Mouse (Mus musculus): ENCODE measurements at regions not wholly inside any gene's neighbourhood (a gene's known extent, or its start where the extent isn't known, plus 50 kb on each side); places are given as distances from the start of the nearest gene placed in this dataset.
A peak's percentile ranks its signal among the peaks of the same experiment; 100 is the strongest.

DNA sequence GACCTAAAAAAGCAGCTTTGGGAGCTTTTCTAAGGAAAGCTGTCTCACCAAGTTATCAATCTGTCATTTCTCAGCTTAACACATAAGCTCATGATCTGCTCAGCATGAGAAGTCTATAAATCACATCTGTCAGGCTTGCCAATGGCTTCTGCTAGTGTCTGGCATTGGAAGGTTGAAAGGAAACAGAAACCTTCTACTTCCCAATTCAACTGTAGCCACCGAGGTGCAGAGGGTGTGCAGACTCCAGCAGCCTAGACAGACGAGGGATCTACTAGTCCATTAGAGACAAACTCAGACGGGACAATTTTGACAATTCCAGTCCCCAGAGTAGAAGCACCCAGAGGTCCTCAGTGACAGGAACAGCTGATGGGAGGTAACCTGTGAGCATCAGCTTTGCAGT, 103.0 kb downstream of the Nab1 start:
- no peak for DNase-seq (ENCODE audit: low read depth, low spot score)

DNA sequence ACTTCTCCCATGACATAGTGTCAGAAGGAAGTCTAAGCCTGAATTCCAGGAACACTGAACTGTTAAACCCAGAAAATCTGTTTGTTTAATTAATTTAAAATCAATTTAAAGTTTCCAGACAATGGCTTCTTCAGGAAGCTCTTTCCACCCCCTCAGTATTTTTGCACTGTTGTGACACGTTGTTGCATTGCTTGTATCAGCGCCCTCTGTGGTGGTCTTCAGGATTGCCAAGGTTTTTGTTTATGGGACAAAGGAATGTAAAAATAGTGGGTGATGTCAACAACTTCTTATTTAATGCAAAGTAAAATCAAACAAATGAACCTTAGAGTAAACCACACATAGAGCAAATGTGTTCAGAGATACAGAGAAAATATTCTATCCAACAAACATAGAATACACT, 107.5 kb downstream of the Nab1 start:
- no peak for DNase-seq (ENCODE audit: low read depth, low spot score)

DNA sequence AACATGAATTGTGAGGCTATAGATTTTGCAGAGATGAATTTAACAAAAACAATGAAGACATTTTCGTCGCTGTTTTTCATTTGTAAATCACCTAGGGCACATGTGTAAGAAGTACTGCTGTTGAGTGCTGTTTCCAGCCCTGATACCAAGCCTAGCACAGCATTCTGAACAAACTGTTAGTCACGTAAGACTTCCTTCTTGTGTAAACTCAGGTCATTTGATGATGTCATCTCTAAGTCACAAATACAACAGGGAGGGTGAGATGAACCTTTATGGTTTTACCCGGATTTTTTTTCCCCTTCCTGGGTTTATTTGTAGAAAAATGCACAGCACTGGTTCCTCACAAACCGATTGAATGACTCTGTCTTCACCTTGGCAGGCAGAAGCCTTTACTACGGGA, 111.6 kb downstream of the Nab1 start:
- DNase-seq (ENCODE audit: low read depth, low spot score), result peak; percentile 14

DNA sequence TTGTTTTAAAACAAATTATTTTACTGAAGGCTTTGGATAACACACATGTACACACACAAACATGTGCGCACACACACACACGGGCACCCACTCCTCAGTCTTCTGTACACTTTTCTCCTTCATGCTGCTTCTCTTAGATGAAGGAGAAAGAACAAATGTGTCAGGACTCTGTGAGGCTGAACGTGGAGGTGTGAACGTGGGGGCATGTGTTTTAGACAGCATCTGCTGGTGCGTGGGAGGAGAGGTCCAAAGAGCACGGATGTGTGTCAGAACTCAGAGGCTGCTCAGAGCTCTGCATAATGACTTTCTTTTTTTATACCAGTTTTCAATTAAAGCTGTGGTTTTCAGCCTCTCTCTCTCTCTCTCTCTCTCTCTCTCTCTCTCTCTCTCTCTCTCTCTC, 112.4 kb downstream of the Nab1 start:
- DNase-seq (ENCODE audit: low read depth, low spot score), result peak; percentile 84

DNA sequence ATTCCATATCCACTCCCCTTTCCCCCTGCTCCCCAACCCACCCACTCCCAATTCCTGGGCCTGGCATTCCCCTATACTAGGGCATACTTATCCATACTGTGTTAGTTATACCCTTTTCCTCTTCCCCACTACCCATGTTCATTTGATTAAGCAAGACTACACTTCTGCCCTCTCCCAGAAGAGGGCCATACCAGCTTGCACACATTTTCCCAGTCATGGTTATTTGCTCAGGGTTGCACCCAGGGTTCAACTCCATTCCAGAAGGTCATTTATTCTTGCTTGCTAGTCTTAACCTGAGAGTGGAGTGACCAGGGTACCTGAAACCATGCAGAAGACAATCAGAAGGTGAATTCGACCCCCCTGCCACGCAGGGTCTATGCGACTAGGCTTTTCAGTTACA, 113.4 kb downstream of the Nab1 start:
- DNase-seq (ENCODE audit: low read depth, low spot score), result no peak

DNA sequence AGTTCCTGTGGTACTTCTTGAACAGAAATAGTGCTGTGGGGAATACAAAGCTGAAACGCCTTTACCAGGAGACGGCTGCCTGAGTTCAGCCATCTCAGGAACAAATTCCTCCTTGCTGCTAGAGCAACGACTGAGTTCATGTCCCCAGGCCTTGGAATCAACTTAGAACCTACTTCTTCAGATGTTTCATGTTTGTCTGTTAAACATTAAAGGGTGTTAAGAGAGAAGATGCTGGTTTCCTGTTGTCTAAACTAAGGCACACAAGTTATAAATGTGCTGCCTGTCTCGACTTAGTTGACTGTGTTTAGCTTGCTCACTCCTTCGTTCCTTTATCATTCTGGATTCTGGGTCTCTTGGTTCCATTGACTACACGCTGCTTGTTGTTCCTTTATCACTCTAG, 125.2 kb downstream of the Nab1 start:
- no peak for DNase-seq (ENCODE audit: low read depth, low spot score)

DNA sequence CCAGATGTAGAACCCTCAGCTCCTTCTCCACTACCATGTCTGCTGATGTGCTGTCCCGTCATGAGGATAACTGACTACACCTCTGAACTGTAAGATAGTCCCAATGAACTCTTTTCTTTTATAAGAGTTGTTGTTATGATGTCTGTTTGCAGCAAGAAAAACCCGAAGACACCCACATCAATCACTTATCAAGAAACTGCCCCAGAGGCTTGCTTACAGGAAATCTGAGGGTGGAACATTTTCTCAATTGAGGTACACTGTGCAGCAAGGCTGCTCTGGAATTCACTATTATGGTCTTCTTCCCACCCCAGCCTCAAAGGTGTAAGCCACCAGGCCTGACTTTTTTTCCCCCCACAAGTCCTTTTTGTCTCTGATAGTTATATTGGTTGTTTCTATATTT, 125.8 kb downstream of the Nab1 start:
- no peak for DNase-seq (ENCODE audit: low read depth, low spot score)

DNA sequence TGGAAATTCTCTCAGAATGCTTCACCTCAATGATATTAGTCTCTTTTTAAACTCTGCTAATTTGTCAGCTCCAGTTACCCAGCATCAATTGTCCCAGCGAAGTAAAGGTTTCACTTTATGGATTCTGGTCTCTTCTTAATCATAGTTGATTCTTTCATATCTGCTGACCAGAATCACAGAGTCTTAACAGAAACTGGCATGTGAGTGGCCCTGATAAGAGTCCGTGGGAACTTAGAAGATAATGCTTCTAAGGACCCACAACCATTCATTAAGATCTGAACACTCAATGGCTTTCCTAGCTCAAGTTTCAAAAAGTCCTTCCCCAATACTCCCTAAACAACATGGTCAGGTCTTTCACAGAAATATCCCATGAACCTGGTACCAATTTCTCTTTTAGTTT, 126.7 kb downstream of the Nab1 start:
- no peak for DNase-seq (ENCODE audit: low read depth, low spot score)

DNA sequence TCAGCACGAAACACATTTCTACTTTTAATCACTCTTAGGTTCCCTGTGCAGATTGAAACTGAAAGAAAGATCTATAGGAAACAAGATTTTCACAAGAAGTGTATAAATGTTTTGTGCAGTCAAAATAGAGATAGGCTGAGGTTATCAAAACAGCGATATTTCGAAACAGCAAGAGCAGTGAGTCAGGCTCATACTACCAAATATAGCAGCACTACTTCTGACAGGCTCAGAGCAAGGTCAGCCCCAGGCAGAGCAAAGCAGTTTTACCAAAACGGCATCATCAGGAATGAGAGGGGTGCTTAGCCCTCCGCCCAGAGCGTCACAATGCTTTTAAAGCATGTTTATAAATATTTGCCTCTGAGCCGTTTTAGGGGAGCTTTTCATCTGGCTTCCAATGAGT, 133.4 kb upstream of the Gls start:
- peak; percentile 60 for DNase-seq (ENCODE audit: low read depth, low spot score)

DNA sequence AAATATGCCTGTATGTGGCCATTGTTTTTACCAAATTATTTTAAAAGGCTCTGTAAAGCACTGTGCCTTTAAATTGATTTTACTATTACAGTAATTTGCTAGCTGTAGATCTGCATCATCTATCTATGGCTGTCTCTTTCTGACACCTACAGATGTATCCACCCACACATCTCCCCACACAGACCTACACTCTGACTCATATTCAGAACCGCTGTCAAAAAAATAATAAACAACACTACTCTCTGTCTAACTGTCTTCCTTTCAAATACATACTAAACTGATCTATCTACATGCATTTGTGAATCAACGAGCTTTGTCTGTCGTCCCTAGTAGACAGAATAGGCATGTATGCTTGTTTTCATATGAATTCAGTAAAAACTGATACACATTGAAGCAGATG, 130.6 kb upstream of the Gls start:
- DNase-seq (ENCODE audit: low read depth, low spot score), result peak; percentile 43

DNA sequence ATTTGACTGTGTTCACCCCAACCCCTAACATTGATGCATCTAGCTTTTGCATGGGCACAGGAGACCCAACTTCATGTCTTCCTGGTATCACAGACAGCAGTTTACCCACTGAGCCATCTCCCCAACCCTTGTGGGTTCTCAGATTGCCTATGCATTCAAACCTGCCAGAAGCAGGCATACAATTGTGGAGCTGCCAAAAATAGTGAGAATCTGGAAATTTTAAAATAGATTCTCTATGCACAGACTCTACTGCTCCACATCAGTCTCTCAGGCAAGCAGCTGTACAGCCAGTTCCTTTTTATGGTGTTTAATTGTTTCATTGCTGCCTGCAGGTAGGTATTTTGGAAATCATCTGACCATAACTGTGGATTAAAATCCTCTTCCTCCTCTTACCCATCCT, 129.9 kb upstream of the Gls start:
- peak; percentile 67 for DNase-seq (ENCODE audit: low read depth, low spot score)

DNA sequence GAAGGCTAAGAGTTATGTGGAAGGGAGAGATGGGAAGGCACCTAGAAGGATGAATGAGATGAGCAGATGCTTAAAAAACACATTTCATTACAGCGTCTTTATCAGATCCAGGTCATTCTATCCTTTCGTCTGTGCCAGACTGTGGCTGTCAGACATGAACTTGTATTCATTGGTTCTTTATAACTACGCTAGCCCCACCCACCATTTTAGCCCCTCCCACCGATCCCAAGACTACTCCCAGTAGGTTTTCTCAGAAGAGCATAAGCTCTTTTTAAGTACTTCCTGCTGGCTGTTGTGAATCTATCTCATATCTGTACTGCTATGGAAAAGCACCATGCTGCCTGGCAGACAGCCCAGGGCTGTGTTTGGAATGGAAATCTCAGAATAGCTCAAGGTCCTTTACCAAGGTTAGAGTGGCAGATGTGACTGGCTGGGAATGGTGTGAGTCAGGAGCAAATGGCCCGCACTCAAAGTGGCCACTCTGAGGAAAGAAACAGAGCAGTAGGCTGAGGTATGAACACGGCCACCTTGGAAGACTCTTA, 121.1 kb upstream of the Gls start:
- DNase-seq (ENCODE audit: low read depth, low spot score), result peak; percentile 81

DNA sequence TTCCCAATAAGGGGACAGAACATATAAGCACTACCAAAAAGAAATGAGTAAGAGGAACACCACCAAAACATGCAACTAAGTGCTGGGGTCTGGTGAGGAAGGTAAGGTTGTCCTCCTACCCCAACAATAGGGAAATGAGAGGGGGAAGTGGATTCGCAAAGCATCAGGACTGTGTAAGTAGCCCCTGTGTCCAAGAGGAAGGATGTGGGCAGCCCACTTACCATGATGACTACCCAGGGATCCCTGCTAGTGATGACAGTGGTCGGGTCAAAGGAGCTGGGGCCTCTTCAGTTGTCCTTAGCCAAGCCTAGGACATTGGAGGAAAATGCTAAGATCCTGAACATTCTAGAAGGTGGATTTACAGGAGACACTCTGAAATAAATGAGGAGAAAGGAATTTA, 109.1 kb upstream of the Gls start:
- DNase-seq (ENCODE audit: low read depth, low spot score), result no peak

DNA sequence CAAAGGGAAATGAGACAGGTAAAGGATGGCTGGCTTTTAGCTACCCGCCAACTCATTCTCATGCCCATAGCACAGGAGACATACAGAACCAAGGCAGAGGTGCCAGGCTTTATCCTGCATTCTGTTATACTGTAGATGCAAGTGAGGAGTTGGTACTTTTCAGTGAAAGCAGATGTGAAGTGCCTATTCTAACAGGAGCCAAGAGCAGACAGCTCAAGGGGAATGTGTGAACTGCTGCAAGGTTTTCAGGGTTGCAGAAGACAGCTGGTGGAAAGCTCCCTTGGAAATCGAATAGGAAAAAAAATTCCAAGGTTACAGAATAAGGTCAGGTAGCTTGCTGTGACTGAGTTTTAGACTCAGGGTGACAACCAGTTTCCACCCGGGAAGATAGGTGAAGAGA, 105.7 kb upstream of the Gls start:
- peak; percentile 33 for DNase-seq (ENCODE audit: low read depth, low spot score)

DNA sequence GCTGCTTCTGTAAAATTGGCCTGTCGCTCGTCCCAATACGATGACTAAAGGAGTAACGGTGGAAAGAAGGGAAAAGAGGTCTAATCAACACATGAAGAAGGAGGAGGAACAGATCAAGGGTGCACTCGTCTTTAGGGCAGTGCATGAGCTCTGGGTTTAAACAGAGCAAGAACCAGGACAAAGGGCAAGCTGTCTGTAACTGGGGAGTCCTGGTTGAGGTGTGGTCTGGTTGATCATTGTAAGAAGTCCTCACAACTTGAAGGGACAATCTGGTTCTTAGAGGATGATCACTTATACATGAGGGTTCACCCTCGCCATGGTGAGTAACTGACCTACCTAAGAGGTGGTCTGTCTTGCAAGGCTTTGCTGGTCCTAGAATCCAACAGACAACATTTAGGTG, 105.2 kb upstream of the Gls start:
- DNase-seq (ENCODE audit: low read depth, low spot score), result no peak

DNA sequence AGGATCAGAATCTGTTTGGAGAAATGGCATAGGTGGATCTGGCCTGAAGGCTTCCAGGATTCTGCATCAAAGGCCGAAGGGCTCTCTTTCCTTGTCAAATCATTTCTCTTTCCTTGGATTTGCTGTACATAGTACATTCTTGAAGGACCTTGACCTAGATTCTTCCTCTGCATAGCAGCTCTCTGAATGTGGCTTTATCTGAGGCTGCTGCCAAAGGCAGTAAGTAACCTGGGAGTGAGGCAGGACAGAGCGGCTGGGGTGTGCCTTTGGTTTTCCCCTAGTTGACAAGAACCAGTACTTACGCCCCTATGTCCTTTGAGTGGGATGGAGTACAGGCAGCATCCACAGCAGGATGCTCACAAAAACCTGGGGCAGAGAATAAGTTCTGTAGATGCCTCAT, 103.7 kb upstream of the Gls start:
- DNase-seq (ENCODE audit: low read depth, low spot score), result peak; percentile 35

DNA sequence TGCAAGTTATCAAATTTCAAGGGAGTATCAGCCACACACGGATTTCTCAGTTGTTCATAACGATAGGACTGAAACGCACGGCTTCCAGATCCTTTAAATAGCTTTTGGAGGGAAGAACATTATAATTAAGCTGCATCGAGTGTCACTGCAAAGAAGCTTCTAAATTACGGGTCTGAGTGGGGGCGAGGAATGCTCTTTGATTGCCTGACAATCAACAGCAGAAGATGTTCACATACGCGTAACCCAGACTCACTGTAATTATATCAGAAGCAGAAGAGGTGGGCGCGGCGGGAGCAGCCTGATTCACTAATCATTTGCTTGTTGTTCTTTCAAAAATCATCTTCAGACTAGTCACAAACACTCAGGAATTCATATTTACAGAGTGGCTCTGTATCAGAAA, 99.0 kb upstream of the Gls start:
- DNase-seq (ENCODE audit: low read depth, low spot score), result peak; percentile 63

DNA sequence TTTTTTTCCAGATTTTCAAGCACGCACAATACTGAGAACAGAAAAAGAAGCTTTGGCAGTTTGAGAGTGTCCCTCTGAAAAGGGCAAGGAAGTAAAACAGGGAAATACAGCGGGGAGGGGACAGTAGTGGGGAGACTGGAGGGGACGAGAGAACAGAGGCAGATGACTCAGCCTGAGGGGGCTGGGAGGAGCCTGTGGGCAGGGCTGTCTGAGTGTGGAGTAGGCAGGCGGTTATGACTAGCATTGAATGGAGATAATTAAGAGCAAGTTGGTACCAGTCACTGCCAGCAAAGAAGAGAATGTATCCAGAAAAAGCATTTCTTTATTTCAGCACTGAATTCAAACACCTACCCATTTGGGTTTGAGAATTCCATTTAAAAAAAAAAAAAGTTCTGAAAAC, 98.4 kb upstream of the Gls start:
- DNase-seq (ENCODE audit: low read depth, low spot score), result peak; percentile 92

DNA sequence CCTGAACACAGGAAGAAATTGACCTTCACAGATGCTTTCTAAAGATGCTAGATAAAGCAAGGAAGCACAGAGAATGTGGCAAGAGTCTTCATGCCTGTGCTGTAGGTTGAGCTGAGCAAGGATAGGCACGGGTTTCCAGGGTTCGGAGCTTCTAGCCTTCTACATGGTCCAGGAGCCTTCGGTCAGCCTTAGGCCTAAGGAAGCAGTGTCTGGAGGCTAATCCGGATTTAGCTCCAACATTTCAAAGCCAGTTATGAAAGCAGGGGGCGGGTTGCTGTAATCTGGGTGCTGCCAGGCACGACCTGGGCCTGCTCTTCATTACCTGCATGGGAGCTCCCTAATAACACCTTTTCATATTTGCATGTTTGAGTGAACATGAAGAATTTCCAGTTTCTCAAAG, 97.5 kb upstream of the Gls start:
- DNase-seq (ENCODE audit: low read depth, low spot score), result no peak

DNA sequence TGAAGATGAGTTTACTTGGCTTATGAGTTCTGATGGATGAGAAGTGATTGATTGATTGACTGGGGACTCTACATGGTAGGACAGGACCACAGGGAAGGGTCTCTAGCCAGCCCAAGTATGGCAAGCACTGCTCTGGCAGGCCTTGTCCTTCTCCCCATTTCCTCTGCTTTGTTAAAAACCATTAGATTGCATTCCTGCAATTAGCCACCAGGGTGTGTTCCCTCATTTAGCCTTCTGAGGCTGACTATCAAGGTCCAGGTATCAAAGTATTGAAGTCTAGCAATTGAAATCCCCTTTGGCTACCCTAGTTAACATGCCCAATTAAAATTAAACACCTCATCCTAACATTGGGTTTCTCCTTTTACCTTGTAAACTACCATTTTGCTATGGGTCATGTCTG, 95.5 kb upstream of the Gls start:
- DNase-seq (ENCODE audit: low read depth, low spot score), result no peak

DNA sequence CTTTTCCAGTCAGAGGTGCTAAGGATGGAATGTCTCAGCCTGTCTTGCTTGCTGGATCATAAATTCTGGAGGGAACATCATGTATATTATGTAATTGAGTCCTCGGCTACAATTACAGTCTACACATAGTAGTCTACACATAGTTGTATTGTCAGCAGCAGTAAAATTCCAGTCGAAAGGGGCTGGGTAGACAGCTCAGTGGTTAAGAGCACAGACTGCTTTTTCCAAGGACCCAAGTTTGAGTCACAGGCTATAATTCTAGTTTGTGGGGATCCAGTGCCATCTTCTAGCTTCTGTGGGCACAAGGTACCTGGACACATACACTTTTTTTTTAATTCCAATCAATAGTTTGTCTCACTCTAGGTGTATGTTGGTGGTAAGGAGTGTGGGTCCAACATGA, 91.3 kb upstream of the Gls start:
- no peak for DNase-seq (ENCODE audit: low read depth, low spot score)

DNA sequence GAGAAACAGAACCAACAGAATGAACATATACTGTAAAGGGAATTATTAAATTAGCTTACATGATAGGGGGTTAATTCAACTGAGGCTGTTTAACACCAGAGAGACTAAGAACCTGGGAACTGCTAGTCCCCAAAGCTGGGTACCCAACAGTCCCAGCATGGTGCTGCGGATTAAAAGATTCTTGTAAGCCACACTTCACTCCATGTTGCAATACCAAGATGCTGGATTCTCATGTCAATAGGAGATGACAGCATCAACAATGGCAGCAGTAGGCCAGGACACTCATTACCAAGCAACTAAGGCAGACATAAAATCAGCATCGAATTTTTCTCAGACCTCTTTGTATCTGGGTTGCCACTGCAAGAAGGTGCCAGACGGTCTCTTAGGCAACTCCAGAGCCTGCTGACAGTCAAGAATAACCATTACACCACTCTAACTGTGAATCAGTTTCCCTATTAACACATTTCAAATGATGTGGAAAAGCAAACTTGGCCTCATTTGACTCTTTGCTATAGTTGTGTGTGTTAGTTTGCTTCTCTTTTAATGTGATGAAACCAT, 79.1 kb upstream of the Gls start:
- peak; percentile 38 for DNase-seq (ENCODE audit: low read depth, low spot score)

DNA sequence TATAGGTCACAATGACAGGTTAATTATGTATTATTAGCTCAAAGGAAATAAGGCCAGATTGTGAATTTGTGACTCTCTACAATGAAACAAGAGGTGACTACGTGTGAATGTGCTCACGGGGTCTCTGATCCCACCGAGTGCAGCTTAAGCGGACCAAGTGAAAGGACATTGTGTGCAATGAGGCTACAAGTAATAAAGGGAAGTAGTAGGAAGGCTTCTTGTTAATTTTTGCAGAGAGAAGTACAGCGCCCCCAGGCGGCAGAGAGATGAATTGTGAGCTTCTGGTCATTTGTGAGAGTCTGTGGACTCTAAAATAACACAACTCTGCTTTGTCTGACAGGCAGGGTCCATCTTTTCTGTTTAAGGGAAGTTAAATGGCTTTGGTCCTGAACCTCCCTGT, 73.9 kb upstream of the Gls start:
- peak; percentile 54 for DNase-seq (ENCODE audit: low read depth, low spot score)
